Mouse (Mus musculus) CH12F3 (cell line): ENCODE measurements around the gene Il1rl2.
"Not testable (repeated sequence)": the region's sequence is repeated elsewhere in the genome, so short reads cannot be mapped to it uniquely, and the experiment has no call there.

Experiments
- in situ Hi-C: fragments of 300-500 bp; cut with MboI; formaldehyde crosslinking; loops from 2 replicates; pipeline ENCODE4 v1.14.3; 2020; ENCODE audit warnings: low sequenced_read_pairs

The Il1rl2 gene

DNA sequence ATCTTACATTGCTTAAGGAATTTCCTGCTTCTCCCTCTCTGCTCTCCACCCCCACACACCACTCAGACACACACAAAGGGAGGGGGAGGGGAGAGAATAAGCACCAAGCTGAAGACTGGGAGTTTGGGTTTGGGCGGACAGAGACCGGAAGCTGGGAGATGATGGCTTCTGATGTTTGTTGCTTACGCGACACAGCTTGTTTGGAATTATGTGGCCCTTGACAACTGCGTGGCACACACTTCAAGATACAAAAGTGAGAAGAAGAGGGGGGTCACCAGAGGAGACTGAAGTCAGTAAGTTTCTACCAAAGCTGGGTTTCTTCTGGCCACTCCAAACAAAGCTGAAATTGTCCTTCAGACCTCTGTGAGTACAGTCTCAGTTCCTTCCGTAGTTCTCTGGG, at the start of gene Il1rl2:
Il1rl2 (plus strand) TSS at position 154 of the 400 bp plus-strand sequence.
- in situ Hi-C loops = no loop called here

DNA sequence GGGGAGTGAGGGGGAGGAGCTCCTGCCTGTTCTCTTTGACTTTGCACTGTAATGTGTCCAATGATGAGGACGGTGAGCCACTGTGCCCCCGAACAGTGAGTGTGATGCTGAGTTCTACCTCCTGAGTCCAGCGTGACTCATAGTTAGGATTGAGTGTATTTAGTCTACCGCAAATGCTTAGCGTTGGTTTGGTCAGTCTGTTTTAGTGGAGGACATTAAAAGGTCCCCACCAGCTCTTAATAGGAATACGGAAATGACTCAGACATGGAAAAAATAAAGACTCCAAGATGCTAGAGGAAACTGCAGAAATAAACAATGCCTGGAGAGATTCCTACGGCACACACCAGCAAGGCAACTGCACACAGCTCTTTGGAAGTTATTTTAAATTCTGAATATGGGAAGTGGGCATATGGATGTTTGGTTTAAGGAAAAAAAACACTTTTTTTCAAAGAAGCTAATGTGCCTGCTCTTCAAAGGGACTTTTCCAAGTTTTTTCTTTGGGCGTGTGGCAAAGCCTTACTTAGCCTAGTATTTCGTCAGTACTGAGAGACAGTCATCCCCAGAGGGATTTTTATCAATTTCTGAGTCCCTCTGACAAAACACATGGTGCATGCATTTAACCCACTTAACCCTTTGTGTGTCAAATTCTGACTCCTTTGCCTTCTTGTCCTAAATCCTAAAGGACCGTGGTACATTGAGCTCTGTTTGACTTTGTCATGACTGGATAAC, 49.0 kb upstream of the Il1rl2 start:
- in situ Hi-C loops = no loop called here

DNA sequence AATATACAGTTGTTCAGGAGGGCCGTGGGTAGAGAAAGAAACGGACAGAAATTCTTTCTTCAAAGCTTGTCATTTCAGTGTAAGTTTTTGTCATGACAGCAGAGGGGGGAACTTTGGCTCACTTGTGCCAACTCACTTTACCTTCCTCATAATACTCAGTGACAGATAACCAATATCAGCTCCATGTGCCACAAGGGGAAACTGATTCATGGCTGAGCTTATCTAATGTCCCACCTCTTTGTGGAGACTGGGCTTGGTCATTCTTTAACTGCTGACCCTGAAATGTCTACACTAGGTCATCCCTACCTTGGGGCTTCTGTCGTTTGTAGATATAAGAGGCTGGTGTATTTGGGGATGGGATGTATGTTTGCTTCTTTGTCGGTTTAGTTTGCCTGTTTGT, 46.5 kb upstream of the Il1rl2 start:
- in situ Hi-C loops = no loop called here

DNA sequence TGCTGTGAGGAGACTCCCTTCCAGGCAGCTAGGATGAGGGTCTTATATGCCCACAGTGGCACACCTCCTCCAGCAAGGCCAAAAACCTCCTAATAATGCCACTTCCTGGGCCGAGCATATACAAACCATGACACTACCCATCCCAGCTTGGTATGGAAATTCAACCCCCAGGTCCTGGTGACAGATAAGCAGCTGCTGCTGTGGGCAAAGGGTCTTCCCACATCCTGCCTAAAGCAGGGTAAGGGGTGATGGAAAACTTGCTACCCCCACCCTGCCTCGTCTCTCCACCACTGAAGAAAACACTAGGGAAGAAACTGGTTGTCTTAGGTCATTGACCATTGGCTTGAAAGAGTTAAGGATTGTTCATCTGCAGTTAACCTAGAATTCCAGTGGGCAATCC, 45.7 kb upstream of the Il1rl2 start:
- in situ Hi-C loops = no loop called here

DNA sequence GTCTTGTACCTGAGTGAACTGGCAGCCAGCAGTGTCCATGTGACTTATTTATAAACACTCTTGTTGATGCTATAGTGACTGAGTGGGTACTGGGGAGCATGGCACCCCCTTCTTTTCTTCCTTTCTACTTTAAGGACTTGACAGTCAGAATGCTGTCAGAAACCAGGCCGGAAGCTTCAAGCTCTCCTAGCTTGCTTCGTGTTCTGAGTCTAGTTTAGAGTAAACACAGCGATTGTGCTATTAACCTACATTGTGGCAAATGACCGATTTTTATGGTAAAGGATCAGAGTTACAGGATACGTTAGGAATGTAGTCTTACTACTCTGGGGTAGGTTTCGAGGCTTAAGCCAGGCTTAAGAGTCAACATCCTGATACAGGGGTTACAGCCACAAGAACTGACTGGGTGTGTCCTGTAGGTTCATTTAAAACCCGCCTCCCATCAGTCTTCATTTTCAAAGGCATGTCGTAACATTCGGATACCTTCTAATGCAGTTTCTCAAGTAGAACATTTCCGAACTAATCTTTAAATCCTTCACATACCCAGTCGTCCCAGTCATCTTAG, 45.1 kb upstream of the Il1rl2 start:
- in situ Hi-C loops = no loop called here

DNA sequence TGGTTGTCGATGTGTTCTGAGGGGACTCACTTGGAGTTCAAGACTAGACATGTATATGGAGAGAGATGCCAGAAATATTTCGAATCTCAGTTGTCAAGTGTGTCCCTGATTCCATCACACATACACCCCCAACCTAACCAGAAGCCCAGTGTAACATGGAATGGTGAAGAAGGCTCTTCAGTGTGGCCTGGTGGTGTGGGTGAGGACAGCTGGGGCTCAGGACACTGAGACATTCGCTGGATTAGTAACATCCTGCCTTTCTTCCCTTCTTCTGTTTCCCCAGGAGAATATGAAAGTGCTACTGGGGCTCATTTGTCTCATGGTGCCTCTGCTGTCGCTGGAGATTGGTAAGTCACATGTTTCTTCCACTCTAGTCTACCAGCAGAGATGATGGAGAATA, 42.5 kb upstream of the Il1rl2 start:
- in situ Hi-C loops = no loop called here

DNA sequence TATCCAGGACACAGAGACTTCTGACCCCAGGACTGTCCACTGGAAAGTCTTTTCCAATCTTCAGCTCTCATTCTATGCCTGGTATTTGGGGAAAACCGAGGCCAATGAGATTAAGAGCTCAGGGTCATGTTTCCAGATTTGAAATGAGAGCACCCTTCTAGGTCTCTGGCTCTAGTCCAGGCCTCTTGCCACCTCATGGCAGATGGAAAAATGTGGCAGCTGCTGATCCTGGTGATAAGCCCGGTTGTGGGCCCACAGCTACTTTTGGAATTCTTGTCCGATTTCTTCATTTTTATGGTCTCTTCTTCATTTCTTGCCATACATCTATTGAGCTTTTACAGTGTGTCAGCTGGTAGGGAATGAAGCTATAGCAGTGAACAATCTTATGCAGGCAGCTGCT, 42.0 kb upstream of the Il1rl2 start:
- in situ Hi-C loops = no loop called here

DNA sequence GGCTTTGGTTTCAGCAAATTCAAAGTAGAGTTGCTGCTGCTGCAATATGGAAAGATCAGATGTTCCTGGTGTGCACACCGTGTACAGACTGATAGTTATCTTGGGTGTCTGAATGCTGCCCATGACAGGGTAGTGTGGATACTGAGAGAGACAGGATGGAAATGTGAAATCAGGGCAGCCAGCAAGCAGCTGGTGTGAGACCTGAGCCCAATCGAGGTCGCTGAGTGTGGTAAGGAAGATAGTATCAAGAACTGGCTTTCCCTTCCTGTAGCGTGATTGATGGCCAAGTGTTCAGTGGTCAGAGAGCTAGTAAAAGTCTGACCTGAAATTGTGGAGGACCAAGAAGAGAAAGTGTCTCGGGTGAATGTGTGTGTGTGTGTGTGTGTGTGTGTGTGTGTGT, 40.4 kb upstream of the Il1rl2 start:
- in situ Hi-C loops = no loop called here

DNA sequence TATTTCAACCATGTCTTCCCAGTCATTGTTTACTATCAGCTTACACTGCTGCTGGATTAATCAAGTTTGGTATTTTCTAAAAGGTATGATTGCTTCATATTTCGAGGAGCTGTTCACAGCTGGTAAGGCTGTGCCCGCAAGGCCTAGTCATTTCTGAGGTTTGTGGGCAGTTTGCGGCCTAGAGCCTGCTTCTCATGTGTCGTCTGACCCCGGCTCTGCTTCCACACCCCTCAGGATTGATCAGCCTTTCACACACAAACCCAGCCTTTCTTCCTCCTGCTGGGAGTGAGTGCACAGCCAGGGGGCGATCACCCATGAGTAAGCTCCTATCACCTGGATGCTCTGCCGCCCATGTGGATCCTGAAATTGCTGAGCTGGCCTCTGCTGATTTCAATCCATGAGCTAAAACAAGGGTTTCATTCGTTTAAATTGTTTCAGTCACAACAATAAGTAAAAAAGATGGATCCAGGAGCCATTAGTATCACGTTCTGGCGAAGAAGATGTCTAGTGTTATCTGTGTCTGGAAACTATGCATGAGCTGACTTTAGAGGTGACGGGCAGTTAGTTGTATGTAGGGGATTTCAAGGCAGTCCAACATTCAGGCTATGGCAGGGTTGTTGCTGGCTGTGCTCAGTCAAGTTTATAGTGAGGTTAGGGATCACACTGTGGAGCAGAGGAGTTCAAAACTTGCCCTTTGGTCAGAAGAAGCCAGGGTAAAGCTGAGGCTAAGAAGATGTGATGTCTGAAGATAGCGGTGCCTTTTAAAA, 33.7 kb upstream of the Il1rl2 start:
- in situ Hi-C loops = no loop called here

DNA sequence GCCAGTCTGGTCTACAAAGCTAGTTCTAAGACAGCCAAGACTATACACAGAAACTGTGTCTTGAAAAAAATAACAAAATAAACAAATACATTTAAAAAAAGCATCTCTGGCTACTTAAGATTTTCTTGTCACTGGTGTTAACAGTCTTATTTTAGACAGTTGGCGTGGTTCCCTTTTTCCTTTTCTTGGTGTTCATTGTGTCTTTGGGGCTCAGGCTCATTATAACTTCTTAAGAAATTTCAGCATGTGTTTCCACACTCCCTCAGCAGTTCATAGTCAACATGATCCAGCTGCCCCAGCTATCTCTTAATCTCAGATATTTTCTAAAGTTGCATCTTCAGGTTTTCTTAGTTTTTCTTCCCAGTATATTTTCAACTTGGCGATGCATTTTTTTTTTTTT, 32.2 kb upstream of the Il1rl2 start:
- in situ Hi-C loops = no loop called here

DNA sequence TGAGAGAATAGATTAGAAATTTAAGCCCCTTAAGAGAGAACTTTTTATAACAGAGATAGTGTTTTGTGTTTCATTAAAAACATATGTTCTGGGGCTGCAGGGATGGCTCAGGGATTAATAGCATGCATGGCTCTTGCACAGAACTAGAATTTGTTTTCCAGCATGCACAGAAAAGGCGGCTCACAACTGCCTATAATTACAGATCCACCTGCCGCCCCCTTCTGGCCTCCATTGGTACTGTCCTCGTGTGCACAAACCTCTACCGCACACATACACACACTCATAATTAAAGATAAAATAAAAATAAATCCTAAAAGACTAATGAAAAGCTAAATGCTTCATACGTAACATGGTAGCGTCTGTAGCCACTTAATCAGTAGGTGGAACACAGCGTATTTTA, 30.5 kb upstream of the Il1rl2 start:
- in situ Hi-C loops = no loop called here

DNA sequence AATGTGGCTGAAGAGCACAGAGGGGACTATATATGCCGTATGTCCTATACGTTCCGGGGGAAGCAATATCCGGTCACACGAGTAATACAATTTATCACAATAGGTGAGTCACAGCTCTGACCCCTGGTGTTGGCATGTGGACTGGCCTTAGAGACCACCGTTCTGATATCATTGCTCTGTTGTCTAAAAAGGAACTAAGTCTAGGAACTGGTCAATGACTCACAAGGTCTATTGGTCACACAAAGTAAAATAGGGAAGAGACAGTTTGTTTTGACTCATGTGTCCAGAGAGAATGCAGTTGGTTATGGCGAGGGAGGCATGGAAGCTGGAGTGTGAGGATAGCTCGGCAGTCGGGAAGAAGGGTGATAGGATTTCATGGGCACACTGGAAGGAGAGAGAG, 29.6 kb upstream of the Il1rl2 start:
- in situ Hi-C loops = no loop called here

DNA sequence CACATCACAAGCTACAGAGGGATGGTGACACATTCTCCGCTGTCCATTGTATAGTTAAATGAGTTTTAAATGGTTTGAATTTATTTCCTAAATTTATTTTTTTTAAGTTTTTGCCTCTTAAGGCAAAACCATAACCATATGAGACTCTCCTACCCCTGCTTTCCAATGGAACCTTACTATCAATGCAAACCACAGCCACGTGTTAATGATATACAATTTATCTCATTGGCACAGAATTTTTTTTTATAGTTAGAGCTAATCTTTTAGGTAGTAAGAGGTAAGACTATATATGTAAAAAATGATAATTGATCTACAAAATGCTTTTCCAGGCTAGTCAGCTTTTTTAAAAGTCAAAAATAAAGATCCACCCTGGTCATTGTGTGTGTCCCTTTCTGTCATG, 26.4 kb upstream of the Il1rl2 start:
- in situ Hi-C loops = no loop called here

DNA sequence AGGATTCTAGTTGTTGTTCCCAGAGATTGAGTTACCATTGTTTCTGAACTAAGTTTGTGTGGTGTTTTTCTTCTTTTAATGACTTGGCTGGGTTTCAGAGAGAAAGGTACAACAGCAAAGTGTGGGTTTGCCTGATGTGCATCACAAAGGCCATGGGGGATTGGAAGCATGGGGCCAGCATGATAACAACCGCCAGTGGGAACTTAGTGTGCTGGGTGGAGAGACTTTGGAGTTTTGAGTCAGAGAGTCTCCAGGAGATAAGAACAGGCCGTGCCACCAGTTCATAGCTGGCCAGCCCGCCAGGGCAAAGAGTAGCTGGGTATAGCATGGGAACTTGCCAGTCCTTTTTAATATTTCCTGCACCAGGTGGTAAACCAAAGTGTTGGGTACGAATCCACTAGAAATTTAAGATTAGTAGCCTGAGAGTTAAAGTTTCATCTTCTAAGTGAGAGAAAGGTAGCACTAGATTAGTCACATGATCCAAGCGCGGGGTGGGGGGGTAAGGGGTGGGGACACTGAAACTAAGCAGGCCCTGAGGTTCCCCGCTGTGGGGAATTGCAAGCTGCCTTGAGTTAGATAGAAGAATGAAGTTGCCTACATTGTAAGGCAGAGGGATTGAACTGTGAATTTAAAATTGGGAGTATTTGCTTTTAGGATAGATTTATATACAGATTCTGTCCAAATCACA, 21.1 kb upstream of the Il1rl2 start:
- in situ Hi-C loops = no loop called here

DNA sequence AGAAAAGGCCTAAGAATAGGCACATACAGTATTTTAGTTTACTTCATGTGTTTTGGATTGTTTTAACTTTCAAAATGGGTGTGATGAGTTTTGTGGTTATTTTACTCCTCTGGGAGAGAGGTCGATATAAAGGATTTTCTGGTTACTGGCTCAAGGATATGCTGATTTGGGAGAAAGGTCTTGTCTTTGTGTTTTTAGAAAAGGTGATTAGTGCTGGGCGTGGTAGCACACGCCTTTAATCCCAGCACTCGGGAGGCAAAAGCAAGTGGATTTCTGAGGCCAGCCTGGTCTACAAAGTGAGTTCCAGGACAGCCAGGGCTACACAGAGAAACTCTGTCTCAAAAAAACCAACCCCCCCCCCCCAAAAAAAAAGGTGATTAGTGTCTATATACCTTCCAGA, 20.1 kb upstream of the Il1rl2 start:
- in situ Hi-C loops = not testable (repeated sequence)

DNA sequence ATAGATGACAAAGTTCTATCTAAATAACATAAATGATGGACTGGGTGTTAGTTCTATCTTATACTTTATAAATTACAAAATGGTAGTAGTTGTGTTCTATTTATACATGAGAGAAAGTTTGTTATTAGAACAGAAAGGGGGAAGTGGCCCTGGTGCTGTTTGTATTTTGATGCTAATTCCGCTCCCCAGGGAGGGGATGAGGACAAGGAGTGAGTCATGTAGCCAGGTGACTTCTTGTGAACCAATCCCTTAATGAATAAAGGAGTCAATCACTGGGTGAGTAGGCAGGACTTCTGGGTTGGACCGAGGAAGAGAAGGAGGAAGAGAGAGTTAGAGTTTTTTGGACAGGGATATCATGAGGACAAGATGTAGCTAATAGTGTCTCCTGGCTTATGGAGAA, 18.3 kb upstream of the Il1rl2 start:
- in situ Hi-C loops = no loop called here

DNA sequence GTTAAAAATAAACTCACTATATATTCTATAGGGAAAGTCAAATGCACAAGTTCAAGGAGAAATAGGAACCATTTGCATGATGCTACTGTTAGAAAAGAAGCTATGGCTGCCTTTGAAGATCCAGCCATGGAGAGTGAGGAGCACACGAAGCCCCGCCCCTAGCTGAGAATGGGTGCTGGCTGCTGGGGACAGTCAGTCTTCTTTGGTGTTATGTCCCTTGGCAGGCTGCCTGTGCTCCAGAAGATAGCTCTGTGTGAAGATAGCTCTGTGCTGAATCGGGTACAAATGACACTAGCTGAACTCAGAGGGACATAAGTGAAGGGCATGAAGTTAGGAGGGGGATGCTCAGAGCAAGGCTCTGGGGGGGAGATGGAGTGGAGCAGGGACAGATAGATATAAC, 13.3 kb upstream of the Il1rl2 start:
- in situ Hi-C loops = no loop called here

DNA sequence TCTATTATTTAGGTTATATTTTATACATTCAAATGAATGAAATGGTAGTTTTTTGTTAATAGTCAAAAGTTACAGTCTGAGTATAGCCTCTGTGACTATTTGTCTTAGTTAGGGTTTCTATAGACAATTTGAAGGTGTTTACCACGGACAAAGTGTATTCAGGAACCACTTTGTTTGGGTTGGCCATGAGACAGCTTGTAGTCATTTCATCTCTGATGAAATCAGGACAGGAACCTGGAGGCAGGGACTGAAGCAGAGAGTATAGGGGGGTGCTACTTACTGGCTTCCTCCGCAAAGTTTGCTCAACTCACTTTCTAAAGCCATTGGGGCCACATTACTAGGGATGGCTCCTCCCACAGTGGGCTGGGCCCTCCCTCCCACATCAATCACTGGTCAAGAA, 12.8 kb upstream of the Il1rl2 start:
- in situ Hi-C loops = no loop called here

DNA sequence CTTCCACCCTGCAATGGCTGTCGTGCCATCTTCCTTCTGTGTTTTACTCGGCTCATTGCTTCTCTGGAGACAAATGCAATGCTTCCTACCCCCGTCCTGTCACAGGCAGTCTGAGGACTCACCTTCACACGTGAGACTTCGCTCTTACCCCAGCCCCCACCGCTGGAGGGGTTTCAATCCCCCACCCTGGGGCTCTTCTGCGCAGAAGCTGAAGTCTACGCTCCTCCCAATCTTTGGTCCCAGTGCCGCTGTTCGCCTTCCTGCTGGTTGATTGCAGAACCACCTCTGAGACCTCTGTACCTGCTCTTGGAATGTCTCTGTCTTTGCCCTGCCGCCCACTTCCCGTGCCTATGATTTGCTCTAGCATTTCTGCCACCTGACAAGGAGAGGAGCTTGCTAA, 10.4 kb upstream of the Il1rl2 start:
- in situ Hi-C loops = no loop called here

DNA sequence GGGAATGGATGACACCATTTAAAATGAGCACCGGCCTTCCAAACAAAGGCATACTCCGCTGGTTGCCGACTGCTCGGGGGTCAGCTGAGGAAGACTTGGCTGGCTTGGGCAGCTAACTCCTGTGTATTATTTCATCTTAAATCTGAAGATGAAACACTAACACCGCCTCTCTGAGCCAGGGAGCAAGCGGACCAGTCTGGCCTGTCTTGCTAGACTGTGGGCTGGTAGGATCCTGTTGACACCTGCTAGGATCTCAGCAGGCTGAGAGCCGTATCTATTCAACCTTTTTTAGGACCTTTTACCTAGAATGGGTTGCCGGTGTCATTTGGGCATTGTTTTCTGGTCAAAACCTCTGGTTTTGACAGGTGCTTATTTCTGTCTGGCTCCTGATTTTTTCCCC, 6.8 kb upstream of the Il1rl2 start:
- in situ Hi-C loops = no loop called here

DNA sequence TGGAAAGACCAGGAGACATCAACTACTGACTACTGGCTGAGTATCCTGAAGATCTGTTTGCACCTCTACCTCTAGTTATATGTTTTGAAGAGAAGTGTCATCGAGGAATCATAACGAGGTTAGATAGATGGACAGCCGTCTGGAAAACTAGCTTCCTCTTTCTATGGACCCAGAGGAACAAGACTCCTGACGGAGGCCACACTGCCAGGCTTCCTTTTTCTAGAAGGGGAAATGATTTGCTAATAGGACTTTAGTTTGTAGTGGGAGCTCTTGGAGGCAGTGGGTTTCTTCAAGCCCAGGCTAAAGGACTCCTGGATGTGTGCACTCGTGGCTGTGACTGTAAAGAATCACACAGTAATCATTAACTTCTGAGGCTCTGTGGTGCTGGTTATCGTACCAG, 2.6 kb upstream of the Il1rl2 start:
- in situ Hi-C loops = no loop called here

DNA sequence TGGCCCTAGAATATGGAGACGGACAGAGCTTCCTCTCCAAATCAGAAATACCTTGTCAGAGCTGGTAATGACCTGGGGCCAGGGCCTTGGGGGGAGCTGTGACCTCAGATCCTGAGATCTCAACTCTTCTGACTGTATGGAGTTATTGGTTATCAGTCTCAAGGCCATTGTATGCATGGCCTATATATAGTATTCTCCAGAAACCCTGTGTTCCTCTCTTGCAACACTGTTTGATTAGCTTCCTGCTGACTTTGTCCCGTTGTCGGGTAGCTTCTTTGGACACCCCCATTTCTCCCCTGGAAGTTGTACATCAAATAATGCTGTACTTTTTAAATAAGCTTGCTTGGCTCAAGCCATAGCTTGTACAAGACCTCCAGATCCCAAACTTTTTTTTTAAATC, 1.9 kb upstream of the Il1rl2 start:
- in situ Hi-C loops = no loop called here
